Mouse (Mus musculus) kidney, embryonic 14.5 days (tissue): ENCODE results near the gene Kcnd3. TPM values are rescaled to one million over a fixed set of nuclear protein-coding genes. Genes with fewer than 3 reads are reported as not detected.

Experiments
- ATAC-seq: fragments of 200-750 bp; cut with Nextera tagmentation; 2 replicates; pipeline ENCODE4 v1.8.0; 2017; ENCODE audit warnings: moderate number of reproducible peaks, mild to moderate bottlenecking, moderate TSS enrichment, moderate library complexity; ENCODE audit not compliant: low FRiP score, low TSS enrichment
- H3K27ac ChIP-seq: fragments of 300-500 bp; sonication (generic); 2 replicates; pipeline ENCODE4 v1.5.1; 2014; ENCODE audit warnings: low read depth, mild to moderate bottlenecking, low read length, moderate library complexity, mixed read lengths
- H3K27me3 ChIP-seq: fragments of 300-500 bp; sonication (generic); 2 replicates; pipeline ENCODE4 v1.6.1; 2014; ENCODE audit warnings: mild to moderate bottlenecking, low read length; ENCODE audit not compliant: control insufficient read depth, insufficient read depth
- H3K36me3 ChIP-seq: fragments of 300-500 bp; sonication (generic); 2 replicates; pipeline ENCODE4 v1.6.1; 2014; ENCODE audit warnings: low read length, mixed read lengths; ENCODE audit not compliant: control insufficient read depth, insufficient read depth
- H3K4me1 ChIP-seq: fragments of 300-500 bp; sonication (generic); 2 replicates; pipeline ENCODE4 v1.6.1; 2014; ENCODE audit warnings: low read length, mixed read lengths; ENCODE audit not compliant: control insufficient read depth, insufficient read depth
- H3K4me2 ChIP-seq: fragments of 300-500 bp; sonication (generic); replicated peaks from 2 replicates; pipeline ENCODE4 v1.6.1; 2014; ENCODE audit warnings: low read depth, mild to moderate bottlenecking, low read length
- H3K4me3 ChIP-seq: fragments of 300-500 bp; sonication (generic); 2 replicates; pipeline ENCODE4 v1.5.1; 2014; ENCODE audit warnings: mild to moderate bottlenecking, low read length
- H3K9ac ChIP-seq: fragments of 300-500 bp; sonication (generic); 2 replicates; pipeline ENCODE4 v1.6.1; 2014; ENCODE audit warnings: low read depth, mild to moderate bottlenecking, low read length, moderate library complexity
- H3K9me3 ChIP-seq: fragments of 300-500 bp; sonication (generic); 2 replicates; pipeline ENCODE4 v1.6.1; 2016; ENCODE audit warnings: low read length; ENCODE audit not compliant: control insufficient read depth
- WGBS: fragments of 180-500 bp; shearing (Covaris S2); extraction: QIAGEN DNeasy Blood & Tissue Kit; methylation state at CpG from one replicate; pipeline ENCODE4 v1.1.7; 2014; 5-methylcytosine and 5-hydroxymethylcytosine counted together
- polyA plus RNA-seq: library from polyadenylated mRNA; unstranded; fragments of >200 nt; fragmentation: Nextera tagmentation; extraction: Ambion mirVana; gene quantifications from 2 replicates; pipeline ENCODE4 v1.2.1, GENCODE M21; 2014

Gene Kcnd3
- polyA plus RNA-seq, 1 experiment from 2014 or later, result 2.8 TPM

DNA sequence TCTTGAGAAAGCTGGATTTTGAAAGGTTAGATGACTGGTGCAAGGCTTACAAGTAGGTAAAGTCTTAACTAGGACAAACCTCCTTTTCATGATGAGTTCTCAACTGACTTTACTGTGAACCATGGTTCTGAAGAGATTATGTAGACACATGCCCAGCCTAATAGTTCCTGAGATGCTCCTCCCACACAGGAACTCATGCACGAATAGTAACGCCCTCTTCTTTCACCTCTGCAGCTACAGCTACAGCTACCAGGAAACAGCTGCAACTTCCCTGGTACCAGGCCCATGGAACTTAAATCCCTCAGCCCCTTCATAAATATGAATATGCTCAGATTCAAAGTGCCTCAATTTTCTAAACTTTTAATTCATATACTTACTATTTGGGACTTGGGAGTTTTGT lies 223.8 kb downstream of the Kcnd3 start:
- Histone ChIP-seq H3K27me3 (no peaks in the 10 kb centered on the region), H3K27ac (no peak overlapping the region), H3K4me2 (no peak overlapping the region), H3K4me1 (no peaks in the 10 kb centered on the region), H3K36me3 (peaks cover 41% of the 10 kb centered on the region), H3K4me3 (no peak overlapping the region), H3K9me3 (no peaks in the 10 kb centered on the region), H3K9ac (no peak overlapping the region)
- 45% methylated on average over 2 of the region's 2 CpGs for WGBS
- no peak for ATAC-seq

- no peaks in the 10 kb centered on the region for H3K4me1 ChIP-seq
- no peaks in the 10 kb centered on the region for H3K27me3 ChIP-seq
- peaks cover 69% of the 10 kb centered on the region for H3K36me3 ChIP-seq
- H3K9me3 ChIP-seq, result no peaks in the 10 kb centered on the region
- H3K9ac ChIP-seq, result no peak overlapping the region
- 91% methylated on average over 7 of the region's 7 CpGs for WGBS
- no peak overlapping the region for H3K4me2 ChIP-seq
- no peak overlapping the region for H3K27ac ChIP-seq
- ATAC-seq, result no peak
- H3K4me3 ChIP-seq, result no peak overlapping the region
Observed at GRCm38 (mm10) chr3:105680346-105680745, 228.2 kb downstream of the Kcnd3 start.

GRCm38 (mm10) chr3:105686394-105687323 lies 234.5 kb downstream of the Kcnd3 start:
- ATAC-seq, result peak; percentile 78; the same call in 1 of the 2 replicates
- WGBS, result 7% methylated on average over 59 of the region's 60 CpGs

DNA sequence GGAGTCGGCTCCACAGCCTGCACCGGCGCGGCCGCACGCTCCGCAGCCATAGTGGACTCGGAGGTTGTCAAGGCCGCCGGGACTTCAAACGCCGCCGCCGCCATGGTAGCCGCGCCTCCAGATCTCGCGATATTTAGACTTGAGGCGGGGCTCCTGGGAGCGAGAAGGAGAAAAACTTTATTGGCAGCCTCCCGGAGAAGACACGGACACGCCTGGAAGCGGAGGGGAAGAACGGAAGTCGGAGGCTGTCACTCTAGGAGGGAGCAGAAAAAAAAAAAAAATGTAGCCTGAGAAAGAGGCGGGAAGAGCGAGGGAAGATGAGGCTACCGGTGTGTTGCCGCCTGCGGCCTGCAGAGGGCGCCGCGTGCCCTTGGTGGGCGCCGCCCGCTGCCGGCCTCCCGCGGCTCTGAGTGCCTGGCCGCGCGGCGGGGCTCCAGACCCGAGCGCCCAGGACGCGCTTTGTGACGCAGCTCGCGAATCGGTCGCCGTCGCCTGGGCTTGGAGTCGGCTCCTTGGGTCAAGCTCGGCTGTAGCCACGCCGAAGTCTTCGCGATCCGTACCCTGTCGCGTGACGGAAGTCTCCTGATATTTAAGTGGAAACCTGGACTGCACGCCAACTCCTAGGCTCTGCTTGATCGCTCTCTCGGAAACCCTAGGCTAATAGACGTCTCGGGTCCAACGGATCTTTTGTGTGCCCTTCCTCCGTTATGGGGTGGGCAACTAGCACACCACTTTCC lies 235.4 kb downstream of the Kcnd3 start, which contains the start of gene Ddx20:
Ddx20 (minus strand) TSS at position 251 of the 737 bp plus-strand sequence.
- H3K4me3 ChIP-seq, result peak within 1 kb of the TSS; percentile 71
- peak; percentile 97 for ATAC-seq
- peaks cover 22% of the 10 kb centered on the region for H3K36me3 ChIP-seq
- no peaks in the 10 kb centered on the region for H3K9me3 ChIP-seq
- peak within 1 kb of the TSS; percentile 25 for H3K27ac ChIP-seq
- H3K27me3 ChIP-seq, result no peaks in the 10 kb centered on the region
- WGBS, result under 1% methylated on average over 72 of the region's 72 CpGs
- peak within 1 kb of the TSS; percentile 90 for H3K9ac ChIP-seq
- H3K4me1 ChIP-seq, result peaks cover 9% of the 10 kb centered on the region; the same call in 1 of the 2 replicates
- H3K4me2 ChIP-seq, result peak within 1 kb of the TSS; percentile 73

More at GRCm38 (mm10) chr3:105686394-105687323, 234.5 kb downstream of the Kcnd3 start:
- Histone ChIP-seq H3K27me3 (no peaks in the 10 kb centered on the region), H3K27ac (peak overlapping the region; percentile 25), H3K9ac (peak overlapping the region; percentile 90), H3K4me3 (peak overlapping the region; percentile 71), H3K9me3 (no peaks in the 10 kb centered on the region), H3K4me2 (peak overlapping the region; percentile 65), H3K36me3 (peaks cover 24% of the 10 kb centered on the region), H3K4me1 (peaks cover 9% of the 10 kb centered on the region; the same call in 1 of the 2 replicates)

DNA sequence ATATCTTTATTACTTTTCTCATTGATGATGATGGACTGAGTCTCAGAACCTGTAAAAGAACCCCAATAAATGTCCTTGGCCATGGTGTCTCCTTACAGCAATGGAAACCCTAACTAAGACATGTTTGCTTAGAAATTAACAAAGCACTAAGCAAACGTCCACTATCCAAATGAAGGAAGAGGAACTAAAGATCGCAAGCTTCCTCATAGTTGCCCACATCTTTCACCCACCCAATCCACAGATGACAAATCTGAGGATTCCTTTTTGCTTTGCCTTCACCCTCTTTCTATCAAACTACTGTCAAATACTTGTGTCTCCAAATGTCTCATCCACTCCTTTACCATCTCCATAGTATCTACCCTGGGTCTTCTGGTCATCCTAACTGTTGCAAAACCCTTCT lies 236.4 kb downstream of the Kcnd3 start:
- WGBS, result 93% methylated on average over 2 of the region's 2 CpGs
- no peak overlapping the region for H3K9ac ChIP-seq
- no peak for ATAC-seq
- H3K4me2 ChIP-seq, result no peak overlapping the region
- H3K27me3 ChIP-seq, result no peaks in the 10 kb centered on the region
- H3K4me3 ChIP-seq, result no peak overlapping the region
- peaks cover 12% of the 10 kb centered on the region for H3K36me3 ChIP-seq
- no peak overlapping the region for H3K27ac ChIP-seq
- no peaks in the 10 kb centered on the region for H3K9me3 ChIP-seq
- peaks cover 9% of the 10 kb centered on the region; the same call in 1 of the 2 replicates for H3K4me1 ChIP-seq

GRCm38 (mm10) chr3:105693327-105694080 lies 241.4 kb downstream of the Kcnd3 start:
- Histone ChIP-seq H3K4me1 (peaks cover 10% of the 10 kb centered on the region), H3K36me3 (no peaks in the 10 kb centered on the region), H3K27me3 (0 out of 2 replicates have a peak, but pooled peaks cover 3% of the 10 kb centered on the region), H3K27ac (no peak overlapping the region), H3K9me3 (no peaks in the 10 kb centered on the region), H3K4me2 (no peak overlapping the region), H3K9ac (no peak overlapping the region), H3K4me3 (no peak overlapping the region)
- no peak for ATAC-seq
- WGBS, result 70% methylated on average over 14 of the region's 14 CpGs

- no peak overlapping the region for H3K4me2 ChIP-seq
- H3K36me3 ChIP-seq, result no peaks in the 10 kb centered on the region
- no peak overlapping the region for H3K27ac ChIP-seq
- H3K9me3 ChIP-seq, result no peaks in the 10 kb centered on the region
- peaks cover 10% of the 10 kb centered on the region for H3K4me1 ChIP-seq
- H3K27me3 ChIP-seq, result 0 out of 2 replicates have a peak, but pooled peaks cover 3% of the 10 kb centered on the region
- no peak overlapping the region for H3K9ac ChIP-seq
- peak; percentile 43; the same call in 1 of the 2 replicates for ATAC-seq
- 27% methylated on average over 20 of the region's 20 CpGs for WGBS
- H3K4me3 ChIP-seq, result no peak overlapping the region
Observed at GRCm38 (mm10) chr3:105695476-105696386, 243.6 kb downstream of the Kcnd3 start.
